Mouse (Mus musculus) bone marrow macrophage, adult 2 months (primary cell): Measurements from ENCODE around the gene Slc25a39.

Experiments used
- CTCF ChIP-seq: IDR thresholded peaks from 2 replicates; pipeline ENCODE4 v1.5.1; 2012; ENCODE audit warnings: low read depth, mild to moderate bottlenecking, low read length, moderate library complexity
- POLR2A ChIP-seq: IDR thresholded peaks from 2 replicates; pipeline ENCODE4 v1.6.1; 2012; ENCODE audit warnings: mild to moderate bottlenecking, low read depth, low read length, borderline replicate concordance

GRCm38 (mm10) chr11:102356636-102357350 is 51.0 kb downstream of the Slc25a39 start:
- TF ChIP-seq POLR2A (no peak), CTCF (no peak)
